In the genomic region with DNA sequence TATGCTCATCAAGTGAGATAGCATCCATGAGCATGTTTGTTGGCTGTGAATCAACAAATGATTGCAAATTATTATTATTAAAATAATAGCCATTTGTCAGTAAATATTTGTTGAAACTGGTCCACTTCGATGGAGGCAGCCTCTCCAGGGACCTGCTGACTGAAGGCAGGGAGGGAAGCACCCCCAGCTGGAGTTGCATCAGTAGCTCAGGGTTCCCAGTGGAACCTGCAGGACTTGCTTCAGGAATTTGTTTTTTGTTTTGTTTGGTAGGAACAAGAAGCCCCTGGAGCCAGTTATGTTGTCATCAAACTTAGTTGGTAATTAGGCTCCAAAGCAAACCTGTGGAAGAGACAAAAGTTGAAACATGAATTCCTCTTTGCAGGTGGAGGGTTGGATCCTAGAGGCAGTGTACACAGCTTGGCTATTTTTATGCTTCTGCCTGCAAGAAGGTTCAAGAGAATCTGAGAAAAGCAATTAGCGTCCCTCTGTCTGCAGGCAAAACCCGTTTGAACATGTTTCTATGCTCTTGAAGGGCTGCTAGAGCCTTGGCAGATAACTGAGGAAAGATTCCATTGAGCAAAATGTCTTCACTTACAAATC, we compare ENCODE assay signal across 24 mouse cellular contexts.
DNase-seq lines count a peak whose midpoint lies in the region; ATAC-seq and TF ChIP-seq lines count a peak whose summit lies in the region.
"Had no signal": no experiment of that assay in that cellular context is flagged by ENCODE, and none has a peak within 500 bp of the region (broad histone marks: within the 10 kb centered on the region; RNA-seq: fewer than 3 reads in every experiment).

No protein-coding gene starts in this region.

- TF ChIP-seq CTCF in brain, embryonic 14.5 days (IDR thresholded peaks at IDR 0.05; ENCODE audit: borderline replicate concordance, extremely low read depth, insufficient read depth, insufficient read length): no peak
- no peak for TF ChIP-seq CTCF in heart, postnatal 0 days (IDR thresholded peaks at IDR 0.05; ENCODE audit: low read depth)

- H3K27me3 ChIP-seq in heart, embryonic 10.5 days (ENCODE audit: insufficient read depth, poor library complexity, severe bottlenecking): no peaks in the 10 kb centered on the region
- H3K27me3 ChIP-seq in heart, embryonic 12.5 days (replicated peaks): no peaks in the 10 kb centered on the region
- no peaks in the 10 kb centered on the region for H3K27me3 ChIP-seq in heart, postnatal 0 days (ENCODE audit: control insufficient read depth, insufficient read depth, low read length)
- H3K27me3 ChIP-seq: embryonic facial prominence, embryonic 12.5 days; kidney, embryonic 15.5 days; neural tube, embryonic 12.5 days; Patski had no signal

- no peaks in the 10 kb centered on the region for H3K9me3 ChIP-seq in heart, embryonic 10.5 days
- no peaks in the 10 kb centered on the region for H3K9me3 ChIP-seq in heart, embryonic 12.5 days (replicated peaks)
- H3K9me3 ChIP-seq in heart, postnatal 0 days (replicated peaks; ENCODE audit: control insufficient read depth, low read length): no peaks in the 10 kb centered on the region
- H3K9me3 ChIP-seq: embryonic facial prominence, embryonic 12.5 days; forebrain, embryonic 10.5 days; kidney, embryonic 15.5 days; midbrain, embryonic 12.5 days; neural tube, embryonic 12.5 days had no signal

- no peak overlapping the region for H3K4me3 ChIP-seq in heart, embryonic 10.5 days
- no peak overlapping the region for H3K4me3 ChIP-seq in heart, embryonic 12.5 days
- H3K4me3 ChIP-seq in heart, postnatal 0 days (ENCODE audit: low read depth, low read length): no peak overlapping the region
- H3K4me3 ChIP-seq: embryonic facial prominence, embryonic 12.5 days; forebrain, embryonic 10.5 days; kidney, embryonic 15.5 days; midbrain, embryonic 12.5 days; neural tube, embryonic 12.5 days had no signal

- ATAC-seq in heart, embryonic 12.5 days (ENCODE audit: insufficient number of reproducible peaks, low FRiP score): no peak
- ATAC-seq in heart, postnatal 0 days (ENCODE audit: insufficient read depth, low read depth): no peak
- ATAC-seq: forebrain, postnatal 0 days; hindbrain, embryonic 16.5 days; intestine, embryonic 16.5 days; lung, postnatal 0 days; Patski had no signal

- WGBS in heart, embryonic 10.5 days: 56% methylated on average over 3 of the region's 3 CpGs
- 61% methylated on average over 3 of the region's 3 CpGs for WGBS in heart, embryonic 12.5 days
- 42% methylated on average over 3 of the region's 3 CpGs for WGBS in heart, postnatal 0 days

- TF ChIP-seq EP300 in heart, postnatal 0 days (IDR thresholded peaks at IDR 0.05; ENCODE audit: low read depth): no peak

- peak overlapping the region; percentile 38; the same call in 1 of the 2 replicates for H3K27ac ChIP-seq in heart, embryonic 10.5 days
- H3K27ac ChIP-seq in heart, embryonic 12.5 days (ENCODE audit: poor library complexity, severe bottlenecking): no peak overlapping the region
- peak overlapping the region; percentile 6; the same call in 1 of the 2 replicates for H3K27ac ChIP-seq in heart, postnatal 0 days (ENCODE audit: low read depth)
- H3K27ac ChIP-seq: embryonic facial prominence, embryonic 12.5 days; forebrain, embryonic 10.5 days; kidney, embryonic 15.5 days; midbrain, embryonic 12.5 days; neural tube, embryonic 12.5 days had no signal

- peak; percentile 36 for DNase-seq in adrenal gland, postnatal 14 days
- no peak for DNase-seq in adrenal gland, postnatal 4 days (ENCODE audit: low spot score in 2 of 2)
- no peak for DNase-seq in heart, embryonic 10.5 days (ENCODE audit: low spot score)
- peak; percentile 46 for DNase-seq in brain, embryonic 14.5 days (ENCODE audit: low read depth)
- no peak for DNase-seq in heart, postnatal 0 days (ENCODE audit: low spot score)
- no peak for DNase-seq in urinary bladder, postnatal 25 days (ENCODE audit: low spot score)
- DNase-seq: adrenal gland, adult 8-10 months; cerebellum, adult 8-10 months; forebrain, postnatal 0 days; gastrocnemius, postnatal 10 days; kidney, postnatal 4 days; layer of hippocampus, adult 9-11 months; liver; thymus, postnatal 14 days had no signal

- no peak overlapping the region for H3K4me2 ChIP-seq in heart, embryonic 12.5 days
- no peak overlapping the region for H3K4me2 ChIP-seq in heart, postnatal 0 days (ENCODE audit: low read depth, low read length)
- H3K4me2 ChIP-seq: embryonic facial prominence, embryonic 12.5 days; kidney, embryonic 15.5 days; midbrain, embryonic 12.5 days; neural tube, embryonic 12.5 days had no signal

- no peaks in the 10 kb centered on the region for H3K36me3 ChIP-seq in heart, embryonic 10.5 days
- no peaks in the 10 kb centered on the region for H3K36me3 ChIP-seq in heart, embryonic 12.5 days
- no peaks in the 10 kb centered on the region for H3K36me3 ChIP-seq in heart, postnatal 0 days (replicated peaks; ENCODE audit: control insufficient read depth, insufficient read depth, low read length)
- H3K36me3 ChIP-seq: embryonic facial prominence, embryonic 12.5 days; forebrain, embryonic 10.5 days; kidney, embryonic 15.5 days; midbrain, embryonic 12.5 days; neural tube, embryonic 12.5 days had no signal

- no peak for TF ChIP-seq POLR2A in brain, embryonic 14.5 days (IDR thresholded peaks at IDR 0.05; ENCODE audit: borderline replicate concordance, extremely low read depth, insufficient read depth, insufficient read length, poor library complexity, severe bottlenecking)

- H3K4me1 ChIP-seq in heart, embryonic 10.5 days: peaks cover 51% of the 10 kb centered on the region
- H3K4me1 ChIP-seq in heart, embryonic 12.5 days (replicated peaks): peaks cover 54% of the 10 kb centered on the region
- peaks cover 22% of the 10 kb centered on the region for H3K4me1 ChIP-seq in heart, postnatal 0 days (ENCODE audit: control insufficient read depth, insufficient read depth)

- no peak overlapping the region for H3K9ac ChIP-seq in heart, embryonic 12.5 days
- no peak overlapping the region for H3K9ac ChIP-seq in heart, postnatal 0 days (replicated peaks; ENCODE audit: low read depth, low read length)
- H3K9ac ChIP-seq: embryonic facial prominence, embryonic 12.5 days; forebrain, postnatal 0 days; kidney, embryonic 15.5 days; midbrain, embryonic 12.5 days; neural tube, embryonic 12.5 days had no signal

Comparison
In these comparisons a context has a peak if more than half of its experiments do, and no peak if none do; other contexts are left out.
1. DNase-seq: peak in adrenal gland, postnatal 14 days (single experiment) and brain, embryonic 14.5 days (single experiment); none in adrenal gland, postnatal 4 days (0 of 2), heart, embryonic 10.5 days (single experiment), heart, postnatal 0 days (single experiment) and urinary bladder, postnatal 25 days (single experiment).